Mouse (Mus musculus) thymus, adult 2 months (tissue): Measurements from ENCODE around the gene Olfr281.

Experiments
- CTCF ChIP-seq: fragments of 200-500 bp; IDR thresholded peaks from 2 replicates; pipeline ENCODE4 v1.5.1; 2012; ENCODE audit warnings: mild to moderate bottlenecking, control low read depth, low read length, moderate library complexity, borderline replicate concordance; ENCODE audit not compliant: control insufficient read depth, poor library complexity, insufficient read depth; ENCODE audit errors: extremely low read depth
- POLR2A ChIP-seq: fragments of 200-500 bp; IDR thresholded peaks from 2 replicates; pipeline ENCODE4 v1.6.1; 2012; ENCODE audit warnings: mild to moderate bottlenecking, low read length, control low read depth, moderate library complexity; ENCODE audit not compliant: control insufficient read depth, poor library complexity, insufficient read depth; ENCODE audit errors: extremely low read depth

DNA sequence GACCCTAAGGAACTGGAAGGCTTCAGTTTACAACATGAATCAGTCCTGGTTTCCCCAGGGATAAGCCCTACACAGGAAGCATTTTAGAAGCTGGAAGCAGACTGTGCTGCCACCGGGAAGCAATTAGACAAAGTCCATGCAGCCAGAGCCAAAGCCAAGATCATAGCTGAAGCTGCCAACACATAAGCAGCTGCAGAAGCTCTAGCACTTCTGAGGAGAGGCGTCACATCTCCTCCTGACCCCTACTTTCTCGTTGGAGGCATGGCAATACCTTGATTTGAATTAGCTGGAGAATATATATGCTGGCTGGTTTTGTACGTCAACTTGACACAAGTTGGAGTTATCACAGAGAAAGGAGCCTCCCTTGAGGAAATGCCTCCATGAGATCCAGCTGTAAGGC, 31.5 kb upstream of the Olfr281 start:
- TF ChIP-seq POLR2A (no peak), CTCF (no peak)
